Mouse (Mus musculus): ENCODE measurements around the gene Lrp11. TPM values are rescaled to one million over a fixed set of nuclear protein-coding genes. Genes with fewer than 3 reads are reported as not detected.

Gene Lrp11
- 21.3 and 23.5 TPM in 2 replicates for polyA plus RNA-seq (2015; fragmentation: Nextera tagmentation; extraction: Ambion mirVana)

DNA sequence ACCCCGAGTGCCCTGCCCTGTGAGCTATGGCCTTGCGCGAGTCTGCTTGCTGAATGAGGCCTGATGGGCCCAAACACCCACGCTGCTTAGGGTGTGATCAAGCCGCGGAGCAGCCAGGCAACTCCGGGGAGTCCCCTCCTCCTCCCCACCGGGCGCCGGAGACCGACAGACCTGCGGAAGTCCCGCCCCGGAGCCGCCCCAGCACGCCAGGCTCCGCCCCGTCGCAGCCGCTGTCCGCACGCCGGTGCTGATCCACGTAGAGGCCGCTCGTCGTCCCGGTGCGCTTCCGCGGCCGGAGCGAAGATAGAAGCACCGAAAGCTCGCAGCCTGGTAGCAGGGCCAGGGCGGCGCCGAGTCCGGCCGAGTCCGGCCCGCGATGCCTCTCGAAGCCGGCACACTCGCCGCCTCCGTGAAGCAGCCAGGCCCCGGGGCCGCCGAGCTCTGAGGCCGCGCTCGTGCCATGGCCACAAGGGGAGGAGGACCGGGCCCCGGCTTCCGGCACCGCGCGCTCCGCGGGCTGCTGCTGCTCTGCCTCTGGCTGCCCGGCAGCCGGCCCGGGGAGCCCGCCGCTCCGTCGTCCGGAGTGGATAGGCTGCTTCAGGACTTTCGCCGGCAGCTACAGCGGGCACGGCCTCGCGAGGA, at the start of gene Lrp11:
Gene Lrp11, plus strand, starts transcription at position 209 of the 642 bp plus-strand sequence.
- H3K36me3 ChIP-seq: no peaks in the 10 kb centered on the region
- H3K27me3 ChIP-seq: peaks cover 9% of the 10 kb centered on the region
- peaks cover 31% of the 10 kb centered on the region for H3K4me1 ChIP-seq (replicated peaks)
- peak within 1 kb of the TSS; percentile 92 for H3K9ac ChIP-seq (replicated peaks)
- peak within 1 kb of the TSS; percentile 88 for H3K4me3 ChIP-seq (replicated peaks)
- no peaks in the 10 kb centered on the region for H3K9me3 ChIP-seq
- WGBS: under 1% methylated on average over 50 of the region's 76 CpGs
- peak within 1 kb of the TSS; percentile 92 for H3K27ac ChIP-seq
- H3K4me2 ChIP-seq (replicated peaks): peak within 1 kb of the TSS; percentile 89
- peak; percentile 97 for ATAC-seq

DNA sequence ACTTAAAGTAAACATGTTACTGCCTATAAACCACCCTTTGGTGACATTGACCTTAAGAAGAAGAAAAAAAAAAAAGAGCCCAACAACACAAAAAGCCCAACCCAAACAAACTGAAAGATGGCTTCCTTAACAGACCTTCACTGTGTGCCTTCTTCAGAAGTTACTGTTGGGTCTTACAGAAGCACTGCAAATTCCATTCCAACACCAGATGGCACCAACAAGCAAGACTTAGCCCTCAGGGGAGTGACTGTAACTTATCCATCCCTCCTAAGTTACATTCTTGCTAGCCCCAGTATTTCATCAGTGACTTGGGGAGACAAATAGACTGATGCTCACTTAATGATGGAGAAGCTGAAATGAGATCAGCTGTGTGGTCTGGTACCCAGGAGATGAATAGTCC, 11.6 kb upstream of the Lrp11 start:
- ATAC-seq: no peak
- no peaks in the 10 kb centered on the region for H3K27me3 ChIP-seq
- peaks cover 3% of the 10 kb centered on the region; the same call in 1 of the 2 replicates for H3K4me1 ChIP-seq (replicated peaks)
- H3K36me3 ChIP-seq: no peaks in the 10 kb centered on the region
- H3K4me3 ChIP-seq (replicated peaks): no peak overlapping the region
- H3K9ac ChIP-seq (replicated peaks): no peak overlapping the region
- H3K27ac ChIP-seq: no peak overlapping the region
- H3K4me2 ChIP-seq (replicated peaks): no peak overlapping the region
- H3K9me3 ChIP-seq: no peaks in the 10 kb centered on the region

DNA sequence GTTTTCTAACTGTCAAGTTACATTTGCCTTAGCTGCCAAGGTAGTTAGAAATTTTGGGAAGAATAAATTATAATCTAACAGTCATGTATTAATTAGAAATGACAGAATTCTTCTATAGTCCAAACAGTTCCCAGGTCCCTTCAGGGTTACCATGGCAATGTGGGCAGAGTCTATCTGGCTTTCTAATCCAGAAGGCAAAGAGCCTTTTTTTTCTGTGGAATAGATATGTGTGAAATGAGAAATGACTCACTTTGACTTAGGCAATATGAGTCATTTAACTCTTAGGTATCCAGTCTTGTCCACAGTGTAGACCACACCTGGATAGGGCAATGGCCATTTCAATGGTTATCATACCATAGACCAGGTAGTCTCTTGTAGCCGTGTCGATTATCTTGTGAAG, 8.2 kb upstream of the Lrp11 start:
- H3K4me2 ChIP-seq (replicated peaks): no peak overlapping the region
- no peaks in the 10 kb centered on the region for H3K9me3 ChIP-seq
- H3K4me3 ChIP-seq (replicated peaks): no peak overlapping the region
- H3K27ac ChIP-seq: no peak overlapping the region
- H3K36me3 ChIP-seq: no peaks in the 10 kb centered on the region
- whole genome bisulfite sequencing: 95% methylated on average over 2 of the region's 2 CpGs
- no peak overlapping the region for H3K9ac ChIP-seq (replicated peaks)
- no peaks in the 10 kb centered on the region for H3K27me3 ChIP-seq
- peaks cover 3% of the 10 kb centered on the region; the same call in 1 of the 2 replicates for H3K4me1 ChIP-seq (replicated peaks)
- ATAC-seq: no peak

DNA sequence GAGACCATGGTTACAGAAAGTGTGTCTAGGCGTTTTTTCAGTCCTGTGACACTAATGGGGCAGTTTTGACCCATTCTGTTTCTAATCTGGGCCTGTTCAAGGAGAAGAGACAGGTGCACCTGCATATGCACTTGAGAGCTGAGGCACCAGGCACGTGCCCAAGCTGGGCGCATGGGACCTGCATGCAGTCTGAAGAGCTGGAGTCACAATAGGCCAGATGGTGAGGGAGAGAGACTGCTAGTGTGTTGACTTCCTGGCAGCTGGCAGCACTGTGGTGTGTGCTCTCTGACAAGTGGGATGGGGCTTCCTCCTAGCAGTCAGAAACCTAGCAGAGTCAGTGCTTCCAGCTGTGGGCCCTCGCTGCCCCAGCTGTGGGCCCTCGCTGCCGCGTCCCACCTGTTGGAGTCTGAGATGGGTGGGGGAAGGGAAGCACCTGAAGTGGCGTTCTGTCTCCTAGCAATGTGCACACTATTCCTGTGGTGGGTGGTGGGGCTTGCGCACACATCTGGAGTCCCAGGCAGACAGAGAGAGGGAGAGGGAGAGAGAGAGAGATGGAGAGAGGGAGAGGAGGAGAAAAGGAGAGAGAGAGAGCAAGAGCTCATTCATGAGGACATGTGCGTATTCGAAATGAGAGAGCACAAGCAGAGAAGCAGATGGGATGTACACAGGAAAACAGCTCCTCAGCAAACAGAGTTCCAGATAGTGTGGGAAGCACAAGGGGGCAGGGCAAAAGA, 7.3 kb upstream of the Lrp11 start:
- Histone ChIP-seq H3K27ac (no peak overlapping the region), H3K36me3 (no peaks in the 10 kb centered on the region), H3K4me3 (replicated peaks) (no peak overlapping the region), H3K27me3 (no peaks in the 10 kb centered on the region), H3K9ac (replicated peaks) (no peak overlapping the region), H3K4me2 (replicated peaks) (no peak overlapping the region), H3K9me3 (no peaks in the 10 kb centered on the region), H3K4me1 (replicated peaks) (peaks cover 3% of the 10 kb centered on the region; the same call in 1 of the 2 replicates)
- whole genome bisulfite sequencing: 42% methylated on average over 11 of the region's 11 CpGs
- peak; percentile 71 for ATAC-seq

DNA sequence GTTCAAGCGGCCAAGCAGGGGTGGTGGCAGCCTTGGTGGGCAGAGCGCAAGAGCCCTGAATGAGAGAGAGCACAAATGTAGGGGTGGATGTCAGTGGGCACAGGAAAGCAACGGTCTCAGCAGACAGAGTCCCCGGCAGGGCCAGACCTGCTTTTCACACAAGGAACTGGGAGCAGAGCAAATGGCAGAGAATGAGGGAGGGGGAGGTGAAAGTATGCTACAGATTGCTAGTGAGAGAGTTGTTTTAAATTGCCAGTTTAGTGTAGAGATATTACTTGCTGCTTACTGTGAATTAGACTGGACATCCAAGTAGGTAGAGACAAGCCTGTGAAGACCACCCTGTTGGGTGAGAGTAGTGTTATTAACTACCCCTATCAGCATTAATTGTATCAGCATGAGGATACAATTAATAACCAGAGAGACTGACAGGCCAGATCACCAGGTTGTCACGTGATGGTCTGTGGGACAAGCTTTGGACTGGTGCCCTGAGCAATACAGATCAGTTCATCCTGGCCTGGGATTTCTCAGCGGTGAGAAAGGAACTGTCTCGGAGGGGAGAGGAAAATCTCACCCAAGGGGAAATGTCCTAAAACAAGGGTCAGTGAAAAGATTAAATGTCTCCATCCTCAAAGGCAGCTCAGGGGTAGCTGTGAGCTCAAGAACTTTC, 6.6 kb upstream of the Lrp11 start:
- WGBS: 60% methylated on average over 7 of the region's 7 CpGs
- no peak overlapping the region for H3K4me2 ChIP-seq (replicated peaks)
- no peaks in the 10 kb centered on the region for H3K9me3 ChIP-seq
- no peak overlapping the region for H3K9ac ChIP-seq (replicated peaks)
- no peak overlapping the region for H3K27ac ChIP-seq
- peak; percentile 62; the same call in 1 of the 2 replicates for ATAC-seq
- H3K27me3 ChIP-seq: no peaks in the 10 kb centered on the region
- H3K4me3 ChIP-seq (replicated peaks): no peak overlapping the region
- peaks cover 3% of the 10 kb centered on the region; the same call in 1 of the 2 replicates for H3K4me1 ChIP-seq (replicated peaks)
- H3K36me3 ChIP-seq: no peaks in the 10 kb centered on the region

DNA sequence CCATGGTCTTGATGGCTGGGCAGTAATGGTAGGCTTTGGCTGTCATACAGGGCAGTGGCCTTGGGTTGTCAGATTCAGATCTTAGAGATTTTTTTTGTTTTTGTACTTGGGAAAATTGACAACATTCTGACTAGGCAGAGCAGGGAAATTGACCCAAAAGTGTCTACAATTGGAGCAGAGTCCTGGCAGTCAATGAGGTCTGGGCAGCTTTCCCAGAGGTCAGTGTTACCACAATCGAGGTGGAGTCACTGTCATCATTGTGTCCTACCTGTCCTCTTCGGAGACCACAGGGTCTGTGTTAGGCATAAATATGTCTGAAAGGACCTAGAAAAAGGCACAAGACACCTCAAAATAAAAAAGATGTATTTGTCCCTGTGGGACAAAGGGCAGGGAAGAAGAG, 2.8 kb upstream of the Lrp11 start:
- no peak for ATAC-seq
- Histone ChIP-seq H3K4me1 (replicated peaks) (peaks cover 23% of the 10 kb centered on the region), H3K4me3 (replicated peaks) (no peak overlapping the region), H3K27ac (no peak overlapping the region), H3K36me3 (no peaks in the 10 kb centered on the region), H3K4me2 (replicated peaks) (no peak overlapping the region), H3K27me3 (peaks cover 9% of the 10 kb centered on the region), H3K9ac (replicated peaks) (no peak overlapping the region), H3K9me3 (no peaks in the 10 kb centered on the region)
- WGBS: 83% methylated on average over 2 of the region's 2 CpGs

DNA sequence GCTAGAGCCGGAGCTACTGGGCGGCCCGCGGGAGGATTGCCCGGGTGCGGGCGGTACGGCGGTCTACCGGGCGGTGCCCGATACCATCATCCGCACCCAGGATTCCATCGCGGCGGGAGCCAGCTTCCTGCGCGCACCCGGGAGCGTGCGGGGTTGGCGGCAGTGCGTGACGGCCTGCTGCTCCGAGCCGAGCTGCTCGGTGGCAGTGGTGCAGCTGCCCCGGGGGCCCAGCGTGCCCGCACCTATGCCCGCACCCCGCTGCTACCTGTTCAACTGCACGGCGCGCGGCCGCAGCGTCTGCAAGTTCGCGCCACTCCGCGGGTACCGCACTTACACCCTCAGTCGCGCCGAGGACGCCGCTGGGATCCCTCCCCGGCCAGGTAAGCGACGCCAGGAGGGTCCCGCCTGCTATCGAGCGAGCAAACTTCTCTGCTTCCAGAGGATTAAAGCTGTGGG, 662 bp downstream of the Lrp11 start:
- peak overlapping the region; percentile 89 for H3K4me2 ChIP-seq (replicated peaks)
- peak overlapping the region; percentile 92 for H3K27ac ChIP-seq
- H3K27me3 ChIP-seq: peaks cover 9% of the 10 kb centered on the region
- H3K9me3 ChIP-seq: no peaks in the 10 kb centered on the region
- H3K4me1 ChIP-seq (replicated peaks): peaks cover 31% of the 10 kb centered on the region
- no peak for ATAC-seq
- peak overlapping the region; percentile 88 for H3K4me3 ChIP-seq (replicated peaks)
- H3K36me3 ChIP-seq: no peaks in the 10 kb centered on the region
- under 1% methylated on average over 40 of the region's 54 CpGs for WGBS
- H3K9ac ChIP-seq (replicated peaks): peak overlapping the region; percentile 92

DNA sequence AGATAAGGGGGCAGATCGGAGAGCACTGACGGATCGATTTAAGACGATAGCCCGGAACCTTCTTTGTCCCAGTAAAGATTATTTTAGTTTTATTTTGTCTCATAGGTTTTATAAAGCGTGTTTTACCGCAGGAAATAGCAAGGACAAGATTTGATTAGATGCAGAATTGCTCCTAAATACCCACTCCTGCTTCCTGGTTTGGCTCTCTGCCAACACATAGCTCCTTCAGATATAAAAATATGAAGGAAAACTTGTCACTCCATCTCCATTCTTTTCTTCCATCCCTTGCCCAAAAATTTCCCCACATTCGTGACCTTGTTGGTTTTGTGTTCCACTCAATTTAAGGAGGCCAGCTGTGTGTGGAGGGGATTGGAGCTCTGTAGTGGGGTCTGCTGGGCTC, 1.2 kb downstream of the Lrp11 start:
- WGBS: 6% methylated on average over 8 of the region's 8 CpGs
- peak overlapping the region; percentile 89 for H3K4me2 ChIP-seq (replicated peaks)
- peak overlapping the region; percentile 92 for H3K9ac ChIP-seq (replicated peaks)
- no peak for ATAC-seq
- no peak overlapping the region for H3K27ac ChIP-seq
- no peaks in the 10 kb centered on the region for H3K36me3 ChIP-seq
- no peaks in the 10 kb centered on the region for H3K9me3 ChIP-seq
- peaks cover 9% of the 10 kb centered on the region for H3K27me3 ChIP-seq
- peaks cover 31% of the 10 kb centered on the region for H3K4me1 ChIP-seq (replicated peaks)
- H3K4me3 ChIP-seq (replicated peaks): peak overlapping the region; percentile 88

DNA sequence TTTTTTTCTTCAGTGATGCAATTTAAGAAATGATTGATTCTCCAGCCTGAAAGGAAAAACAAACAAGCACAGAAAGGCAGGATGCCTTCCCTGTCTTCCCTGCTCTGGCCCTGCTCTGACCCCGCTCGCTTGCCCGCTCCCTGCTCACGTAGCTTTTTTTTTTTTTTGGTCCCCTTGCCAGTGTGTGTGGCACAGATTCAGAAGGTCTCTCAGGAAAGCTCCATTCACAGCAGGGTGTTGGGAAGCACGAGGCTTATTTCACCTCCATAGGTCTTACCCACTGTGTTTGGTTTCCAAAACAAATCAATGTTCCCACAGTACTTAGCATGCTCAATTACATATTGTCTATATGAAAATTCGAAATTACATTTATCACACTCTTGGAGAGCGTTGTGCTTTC, 5.2 kb downstream of the Lrp11 start:
- Histone ChIP-seq H3K9me3 (no peaks in the 10 kb centered on the region), H3K36me3 (no peaks in the 10 kb centered on the region), H3K27me3 (peaks cover 9% of the 10 kb centered on the region), H3K9ac (replicated peaks) (no peak overlapping the region), H3K4me2 (replicated peaks) (no peak overlapping the region), H3K4me1 (replicated peaks) (peaks cover 25% of the 10 kb centered on the region), H3K27ac (no peak overlapping the region), H3K4me3 (replicated peaks) (no peak overlapping the region)
- WGBS: 62% methylated on average over 7 of the region's 7 CpGs
- ATAC-seq: no peak

DNA sequence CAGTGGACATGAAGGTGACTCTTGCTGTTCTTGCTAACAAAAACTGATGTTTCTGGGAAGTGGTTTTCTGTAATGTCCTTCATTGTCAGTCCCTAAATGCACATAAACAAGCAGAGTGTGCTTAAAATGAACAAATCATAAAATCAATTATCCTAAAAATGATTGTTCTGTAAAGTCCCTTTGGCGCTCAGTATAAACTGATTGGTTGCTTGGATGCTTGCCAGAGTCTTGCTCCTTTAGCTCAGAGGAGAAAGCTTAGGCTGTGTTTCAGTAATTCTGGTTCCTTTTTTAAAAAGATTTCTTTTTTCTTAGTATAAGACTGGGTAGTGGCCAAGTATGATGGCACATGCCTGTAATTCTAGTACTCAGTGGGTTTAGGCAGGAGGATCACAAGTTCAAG, 6.7 kb downstream of the Lrp11 start:
- Histone ChIP-seq H3K27me3 (peaks cover 5% of the 10 kb centered on the region), H3K4me3 (replicated peaks) (no peak overlapping the region), H3K9ac (replicated peaks) (no peak overlapping the region), H3K4me1 (replicated peaks) (peaks cover 16% of the 10 kb centered on the region), H3K27ac (no peak overlapping the region), H3K4me2 (replicated peaks) (no peak overlapping the region), H3K36me3 (no peaks in the 10 kb centered on the region), H3K9me3 (no peaks in the 10 kb centered on the region)
- no peak for ATAC-seq
- 74% methylated on average over 1 of the region's 1 CpGs for WGBS

DNA sequence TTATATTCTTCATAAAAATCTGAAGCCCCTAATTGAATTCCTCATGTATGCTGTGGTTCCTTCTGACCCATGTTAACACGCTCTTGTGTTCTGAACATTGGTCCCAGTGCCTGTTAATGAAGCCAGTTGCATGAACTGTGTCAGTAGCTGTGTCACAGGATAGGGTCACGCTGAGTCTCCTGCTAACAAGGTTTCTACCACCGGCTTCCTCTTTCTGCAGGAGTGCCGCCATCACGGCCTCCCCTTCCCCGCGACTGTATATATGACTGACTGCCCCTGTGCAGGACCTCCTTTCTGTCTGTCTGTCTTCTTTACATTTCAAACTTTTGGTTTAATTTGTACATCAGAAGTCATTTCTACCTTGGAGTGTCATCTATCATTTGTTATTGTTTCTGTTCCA, 8.6 kb downstream of the Lrp11 start:
- Histone ChIP-seq H3K36me3 (peaks cover under 1% of the 10 kb centered on the region; the same call in 1 of the 2 replicates), H3K4me3 (replicated peaks) (no peak overlapping the region), H3K9ac (replicated peaks) (no peak overlapping the region), H3K27me3 (no peaks in the 10 kb centered on the region), H3K4me1 (replicated peaks) (no peaks in the 10 kb centered on the region), H3K4me2 (replicated peaks) (no peak overlapping the region), H3K27ac (no peak overlapping the region), H3K9me3 (no peaks in the 10 kb centered on the region)
- WGBS: 90% methylated on average over 7 of the region's 7 CpGs
- ATAC-seq: no peak

DNA sequence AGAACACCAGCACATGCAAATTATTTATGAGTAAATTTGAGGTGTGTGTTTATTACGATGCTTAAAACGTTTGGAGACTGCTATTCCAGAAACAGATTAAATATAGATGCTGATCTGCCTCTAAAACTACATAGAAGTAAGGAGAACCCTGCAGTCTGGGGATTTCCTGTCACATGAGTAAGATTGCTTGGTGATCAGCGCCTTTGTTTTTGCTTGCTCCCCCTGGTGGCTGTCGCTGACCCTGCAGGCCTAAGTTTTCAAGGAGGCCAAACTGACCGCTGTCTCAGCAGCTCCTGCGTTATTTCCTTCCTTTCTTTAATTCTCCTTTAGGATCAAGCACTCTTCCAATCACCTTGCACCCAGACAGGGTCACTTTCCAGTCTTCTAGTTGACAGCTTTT, 11.0 kb downstream of the Lrp11 start:
- no peaks in the 10 kb centered on the region for H3K4me1 ChIP-seq (replicated peaks)
- no peak overlapping the region for H3K4me3 ChIP-seq (replicated peaks)
- H3K27me3 ChIP-seq: no peaks in the 10 kb centered on the region
- H3K4me2 ChIP-seq (replicated peaks): no peak overlapping the region
- no peak overlapping the region for H3K27ac ChIP-seq
- no peaks in the 10 kb centered on the region for H3K9me3 ChIP-seq
- ATAC-seq: peak; percentile 31; the same call in 1 of the 2 replicates
- no peak overlapping the region for H3K9ac ChIP-seq (replicated peaks)
- peaks cover 9% of the 10 kb centered on the region; the same call in 1 of the 2 replicates for H3K36me3 ChIP-seq
- 10% methylated on average over 6 of the region's 6 CpGs for WGBS
